Mouse (Mus musculus): ENCODE results near the gene 5430419D17Rik. TPM values are rescaled to one million over a fixed set of nuclear protein-coding genes. Genes with fewer than 3 reads are reported as not detected.

The 5430419D17Rik gene
- polyA plus RNA-seq, 1 experiment, result 0.04 TPM

- TF ChIP-seq CEBPB (IDR thresholded peaks at IDR 0.05; ENCODE audit: insufficient read depth, poor library complexity, severe bottlenecking) (no peak), MYOG (IDR thresholded peaks at IDR 0.05; ENCODE audit: control insufficient read depth in 1 of 3, insufficient read depth in 1 of 3, insufficient read length in 2 of 3, low read depth in 2 of 3) (no peak), TCF3 (IDR thresholded peaks at IDR 0.05; ENCODE audit: insufficient read length, low read depth) (no peak), POLR2A (IDR thresholded peaks at IDR 0.05; ENCODE audit: insufficient read length, low read depth) (no peak), E2F4 (IDR thresholded peaks at IDR 0.05; ENCODE audit: insufficient read depth) (no peak), REST (IDR thresholded peaks at IDR 0.05; ENCODE audit: insufficient read depth, insufficient read length) (no peak), USF1 (IDR thresholded peaks at IDR 0.05; ENCODE audit: low read depth) (no peak)
- Histone ChIP-seq H3K4me3 (no peak overlapping the region), H3ac (ENCODE audit: control insufficient read depth, insufficient read length) (no peak overlapping the region), H3K4me2 (ENCODE audit: low read depth) (no peak overlapping the region), H3K36me3 (ENCODE audit: control insufficient read depth, insufficient read depth) (no peaks in the 10 kb centered on the region), H3K27me3 (ENCODE audit: control insufficient read depth, insufficient read depth, insufficient read length) (peaks cover 5% of the 10 kb centered on the region), H3K79me2 (ENCODE audit: control insufficient read depth, insufficient read depth) (no peaks in the 10 kb centered on the region)
Measured at GRCm38 (mm10) chr7:131306733-131307132, 132.5 kb downstream of the 5430419D17Rik start.

DNA sequence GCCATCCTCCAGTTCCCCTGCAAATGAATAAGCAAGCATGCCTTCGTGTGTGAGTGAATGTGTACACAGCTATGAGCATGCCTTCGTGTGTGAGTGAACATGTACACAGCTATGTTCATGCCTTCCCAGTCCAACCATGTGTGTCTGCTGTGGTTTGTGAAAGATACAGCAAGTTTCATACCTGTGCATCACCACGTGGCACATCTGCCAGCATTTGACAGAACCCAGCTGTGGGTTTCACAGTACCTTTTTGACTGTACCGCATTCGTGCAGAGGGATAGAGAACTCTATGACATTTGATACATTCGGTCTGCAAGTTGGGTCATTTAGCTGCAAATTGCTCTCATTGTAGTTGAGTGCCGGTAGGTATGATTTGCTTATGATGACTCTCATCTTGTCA, 140.3 kb downstream of the 5430419D17Rik start:
- H3ac ChIP-seq (ENCODE audit: control insufficient read depth, insufficient read length), result no peak overlapping the region
- no peaks in the 10 kb centered on the region for H3K36me3 ChIP-seq (ENCODE audit: control insufficient read depth, insufficient read depth)
- no peaks in the 10 kb centered on the region for H3K27me3 ChIP-seq (ENCODE audit: control insufficient read depth, insufficient read depth, insufficient read length)
- H3K79me2 ChIP-seq (ENCODE audit: control insufficient read depth, insufficient read depth), result no peaks in the 10 kb centered on the region
- no peak for TF ChIP-seq MYOD1 (IDR thresholded peaks at IDR 0.05; ENCODE audit: control insufficient read depth in 1 of 3, insufficient read length in 2 of 3, low read depth in 2 of 3)
- no peak for TF ChIP-seq MYOG (IDR thresholded peaks at IDR 0.05; ENCODE audit: control insufficient read depth in 1 of 3, insufficient read depth in 1 of 3, insufficient read length in 2 of 3, low read depth in 2 of 3)
- no peak for TF ChIP-seq TCF3 (IDR thresholded peaks at IDR 0.05; ENCODE audit: insufficient read length, low read depth)
- TF ChIP-seq POLR2AphosphoS2 (IDR thresholded peaks at IDR 0.05; ENCODE audit: insufficient read length, low read depth), result no peak
- TF ChIP-seq USF1 (IDR thresholded peaks at IDR 0.05; ENCODE audit: low read depth), result no peak
- TF ChIP-seq TCF12 (IDR thresholded peaks at IDR 0.05; ENCODE audit: insufficient read depth, poor library complexity, severe bottlenecking), result no peak
- no peak for TF ChIP-seq SRF (IDR thresholded peaks at IDR 0.05; ENCODE audit: control insufficient read depth, insufficient read length, low read depth)
- no peak for TF ChIP-seq REST (IDR thresholded peaks at IDR 0.05; ENCODE audit: insufficient read depth, insufficient read length)
- TF ChIP-seq CEBPB (IDR thresholded peaks at IDR 0.05; ENCODE audit: insufficient read depth, poor library complexity, severe bottlenecking), result no peak
- no peak for TF ChIP-seq E2F4 (IDR thresholded peaks at IDR 0.05; ENCODE audit: insufficient read depth)
- no peak for TF ChIP-seq MAX (IDR thresholded peaks at IDR 0.05; ENCODE audit: low read depth)
- no peak for TF ChIP-seq POLR2A (IDR thresholded peaks at IDR 0.05; ENCODE audit: insufficient read length, low read depth)
- no peak overlapping the region for H3K4me2 ChIP-seq (ENCODE audit: low read depth)
- H3K4me3 ChIP-seq, result no peak overlapping the region

GRCm38 (mm10) chr7:131317587-131317986, 143.4 kb downstream of the 5430419D17Rik start:
- TF ChIP-seq E2F4 (IDR thresholded peaks at IDR 0.05; ENCODE audit: insufficient read depth) (no peak), MYOD1 (IDR thresholded peaks at IDR 0.05; ENCODE audit: control insufficient read depth in 1 of 3, insufficient read length in 2 of 3, low read depth in 2 of 3) (no peak), TCF3 (IDR thresholded peaks at IDR 0.05; ENCODE audit: insufficient read length, low read depth) (no peak), USF1 (IDR thresholded peaks at IDR 0.05; ENCODE audit: low read depth) (no peak), POLR2A (IDR thresholded peaks at IDR 0.05; ENCODE audit: insufficient read length, low read depth) (no peak), SRF (IDR thresholded peaks at IDR 0.05; ENCODE audit: control insufficient read depth, insufficient read length, low read depth) (no peak), MYOG (IDR thresholded peaks at IDR 0.05; ENCODE audit: control insufficient read depth in 1 of 3, insufficient read depth in 1 of 3, insufficient read length in 2 of 3, low read depth in 2 of 3) (no peak)
- H3K36me3 ChIP-seq (ENCODE audit: control insufficient read depth, insufficient read depth), result no peaks in the 10 kb centered on the region
- H3K4me3 ChIP-seq, result no peak overlapping the region
- H3K27me3 ChIP-seq (ENCODE audit: control insufficient read depth, insufficient read depth, insufficient read length), result no peaks in the 10 kb centered on the region
- no peak overlapping the region for H3ac ChIP-seq (ENCODE audit: control insufficient read depth, insufficient read length)
- H3K4me2 ChIP-seq (ENCODE audit: low read depth), result no peak overlapping the region
- no peaks in the 10 kb centered on the region for H3K79me2 ChIP-seq (ENCODE audit: control insufficient read depth, insufficient read depth)

GRCm38 (mm10) chr7:131318340-131318739, 144.1 kb downstream of the 5430419D17Rik start:
- no peaks in the 10 kb centered on the region for H3K36me3 ChIP-seq (ENCODE audit: control insufficient read depth, insufficient read depth)
- no peak overlapping the region for H3K4me2 ChIP-seq (ENCODE audit: low read depth)
- H3ac ChIP-seq (ENCODE audit: control insufficient read depth, insufficient read length), result no peak overlapping the region
- H3K79me2 ChIP-seq (ENCODE audit: control insufficient read depth, insufficient read depth), result no peaks in the 10 kb centered on the region
- H3K27me3 ChIP-seq (ENCODE audit: control insufficient read depth, insufficient read depth, insufficient read length), result no peaks in the 10 kb centered on the region
- TF ChIP-seq REST (IDR thresholded peaks at IDR 0.05; ENCODE audit: insufficient read depth, insufficient read length) (no peak), CEBPB (IDR thresholded peaks at IDR 0.05; ENCODE audit: insufficient read depth, poor library complexity, severe bottlenecking) (no peak), POLR2A (IDR thresholded peaks at IDR 0.05; ENCODE audit: insufficient read length, low read depth) (no peak), E2F4 (IDR thresholded peaks at IDR 0.05; ENCODE audit: insufficient read depth) (no peak), MYOG (IDR thresholded peaks at IDR 0.05; ENCODE audit: control insufficient read depth in 1 of 3, insufficient read depth in 1 of 3, insufficient read length in 2 of 3, low read depth in 2 of 3) (no peak), SRF (IDR thresholded peaks at IDR 0.05; ENCODE audit: control insufficient read depth, insufficient read length, low read depth) (no peak), TCF3 (IDR thresholded peaks at IDR 0.05; ENCODE audit: insufficient read length, low read depth) (no peak), USF1 (IDR thresholded peaks at IDR 0.05; ENCODE audit: low read depth) (no peak), POLR2AphosphoS2 (IDR thresholded peaks at IDR 0.05; ENCODE audit: insufficient read length, low read depth) (no peak)
- H3K4me3 ChIP-seq, result no peak overlapping the region

- TF ChIP-seq USF1 (IDR thresholded peaks at IDR 0.05; ENCODE audit: low read depth) (no peak), MYOD1 (IDR thresholded peaks at IDR 0.05; ENCODE audit: control insufficient read depth in 1 of 3, insufficient read length in 2 of 3, low read depth in 2 of 3) (no peak), TCF3 (IDR thresholded peaks at IDR 0.05; ENCODE audit: insufficient read length, low read depth) (no peak), E2F4 (IDR thresholded peaks at IDR 0.05; ENCODE audit: insufficient read depth) (no peak), POLR2AphosphoS2 (IDR thresholded peaks at IDR 0.05; ENCODE audit: insufficient read length, low read depth) (no peak), REST (IDR thresholded peaks at IDR 0.05; ENCODE audit: insufficient read depth, insufficient read length) (no peak), TCF12 (IDR thresholded peaks at IDR 0.05; ENCODE audit: insufficient read depth, poor library complexity, severe bottlenecking) (no peak), MYOG (IDR thresholded peaks at IDR 0.05; ENCODE audit: control insufficient read depth in 1 of 3, insufficient read depth in 1 of 3, insufficient read length in 2 of 3, low read depth in 2 of 3) (no peak)
Measured at GRCm38 (mm10) chr7:131322192-131322591, 148.0 kb downstream of the 5430419D17Rik start, which contains the start of gene Cuzd1. Cuzd1 (minus strand) TSS chr7:131322292.

More at GRCm38 (mm10) chr7:131322192-131322591, 148.0 kb downstream of the 5430419D17Rik start, which contains the start of gene Cuzd1:
- Histone ChIP-seq H3K27me3 (ENCODE audit: control insufficient read depth, insufficient read depth, insufficient read length) (no peaks in the 10 kb centered on the region), H3K36me3 (ENCODE audit: control insufficient read depth, insufficient read depth) (no peaks in the 10 kb centered on the region), H3K79me2 (ENCODE audit: control insufficient read depth, insufficient read depth) (no peaks in the 10 kb centered on the region), H3K4me3 (no peak within 1 kb of the TSS), H3ac (ENCODE audit: control insufficient read depth, insufficient read length) (no peak within 1 kb of the TSS), H3K4me2 (ENCODE audit: low read depth) (no peak within 1 kb of the TSS)
